In the genomic region with DNA sequence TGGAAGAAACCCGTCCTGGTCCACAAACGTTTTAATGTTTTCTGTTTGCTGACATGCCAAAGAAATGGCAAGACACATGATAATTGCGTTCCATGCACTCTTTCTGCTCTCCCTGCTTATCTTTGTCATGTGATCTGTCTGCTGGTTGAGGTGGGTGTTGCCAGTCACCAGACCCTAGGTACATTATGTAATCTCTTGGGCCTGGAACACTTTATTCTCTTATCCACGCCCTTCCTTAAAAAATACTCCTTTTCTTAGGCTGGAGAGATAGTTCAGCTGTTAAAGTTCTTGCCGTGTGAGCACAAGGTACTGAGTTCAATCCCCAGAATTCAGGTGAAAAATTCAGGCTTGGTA, we compare ENCODE assay signal across 23 mouse cellular contexts.
DNase-seq lines count a peak whose midpoint lies in the region; ATAC-seq and TF ChIP-seq lines count a peak whose summit lies in the region.
"Had no signal": no experiment of that assay in that cellular context is flagged by ENCODE, and none has a peak within 500 bp of the region (broad histone marks: within the 10 kb centered on the region; RNA-seq: fewer than 3 reads in every experiment).

No protein-coding gene starts in this region.

- peaks cover 4% of the 10 kb centered on the region for H3K4me1 ChIP-seq in heart, adult 2 months (ENCODE audit: control insufficient read depth, insufficient read depth, low read length)
- 0 out of 2 replicates have a peak, but pooled peaks cover 5% of the 10 kb centered on the region for H3K4me1 ChIP-seq in liver, adult 2 months (ENCODE audit: control insufficient read depth, insufficient read depth, low read length)
- peaks cover 19% of the 10 kb centered on the region for H3K4me1 ChIP-seq in liver, postnatal 0 days (ENCODE audit: insufficient read depth)
- 0 out of 4 replicates have a peak, but pooled peaks cover 0 to 5% of the 10 kb centered on the region in 2 experiments for H3K4me1 ChIP-seq in MEL (ENCODE audit: control insufficient read depth in 1 of 2, insufficient read depth in 2 of 2, low read length in 2 of 2)
- H3K4me1 ChIP-seq in intestine, postnatal 0 days (replicated peaks; ENCODE audit: control insufficient read depth, insufficient read depth, low read length): peaks cover 12% of the 10 kb centered on the region
- H3K4me1 ChIP-seq: forebrain, embryonic 15.5 days; midbrain, embryonic 15.5 days; stomach, embryonic 15.5 days had no signal

- no peak for TF ChIP-seq EP300 in heart, adult 2 months (IDR thresholded peaks at IDR 0.05; ENCODE audit: insufficient read depth, low read depth, low read length)
- TF ChIP-seq EP300 in liver, postnatal 0 days (IDR thresholded peaks at IDR 0.05; ENCODE audit: low read depth): no peak
- no peak for TF ChIP-seq EP300 in MEL (IDR thresholded peaks at IDR 0.05; ENCODE audit: low read depth in 1 of 2, low read length in 2 of 2)

- H3K9ac ChIP-seq in heart, adult 2 months (ENCODE audit: low read depth, low read length): no peak overlapping the region
- no peak overlapping the region for H3K9ac ChIP-seq in liver, adult 2 months (ENCODE audit: low read depth, low read length)
- no peak overlapping the region for H3K9ac ChIP-seq in liver, postnatal 0 days (replicated peaks)
- H3K9ac ChIP-seq in MEL (ENCODE audit: control insufficient read depth, low read depth, low read length, poor library complexity, severe bottlenecking): no peak overlapping the region
- H3K9ac ChIP-seq in intestine, postnatal 0 days (ENCODE audit: low read depth, low read length): no peak overlapping the region
- H3K9ac ChIP-seq: forebrain, embryonic 15.5 days; heart, embryonic 15.5 days; liver, embryonic 13.5 days; lung, embryonic 14.5 days; midbrain, embryonic 15.5 days; neural tube, embryonic 15.5 days; stomach, embryonic 15.5 days had no signal

- no peaks in the 10 kb centered on the region for H3K36me3 ChIP-seq in heart, adult 2 months (ENCODE audit: control insufficient read depth, insufficient read depth, low read length)
- H3K36me3 ChIP-seq in liver, adult 2 months (ENCODE audit: control insufficient read depth, insufficient read depth, low read length): no peaks in the 10 kb centered on the region
- H3K36me3 ChIP-seq in liver, postnatal 0 days (replicated peaks; ENCODE audit: insufficient read depth, low read length): no peaks in the 10 kb centered on the region
- H3K36me3 ChIP-seq in MEL (ENCODE audit: control insufficient read depth in 1 of 2, insufficient read depth in 2 of 2, low read length in 2 of 2): no peaks in the 10 kb centered on the region
- no peaks in the 10 kb centered on the region for H3K36me3 ChIP-seq in intestine, postnatal 0 days (ENCODE audit: control insufficient read depth, insufficient read depth)
- H3K36me3 ChIP-seq: forebrain, embryonic 15.5 days; heart, embryonic 10.5 days; heart, embryonic 15.5 days; liver, embryonic 13.5 days; midbrain, embryonic 15.5 days; neural tube, embryonic 15.5 days; stomach, embryonic 15.5 days had no signal

- no peak overlapping the region for H3K4me2 ChIP-seq in liver, postnatal 0 days (ENCODE audit: low read depth, low read length)
- 0 out of 2 replicates have a peak overlapping the region, but pooled peaks have one; percentile 35 for H3K4me2 ChIP-seq in intestine, postnatal 0 days (replicated peaks; ENCODE audit: low read depth)
- H3K4me2 ChIP-seq: forebrain, embryonic 15.5 days; heart, embryonic 15.5 days; liver, embryonic 13.5 days; lung, embryonic 14.5 days; midbrain, embryonic 15.5 days; neural tube, embryonic 15.5 days; stomach, embryonic 15.5 days had no signal

- no peak for TF ChIP-seq RAD21 in MEL (IDR thresholded peaks at IDR 0.05; ENCODE audit: low read depth, low read length)

- H3K4me3 ChIP-seq in heart, adult 2 months: no peak overlapping the region
- H3K4me3 ChIP-seq in liver, adult 2 months (ENCODE audit: insufficient read depth, low read depth, low read length): no peak overlapping the region
- no peak overlapping the region for H3K4me3 ChIP-seq in liver, postnatal 0 days (ENCODE audit: low read depth, low read length)
- H3K4me3 ChIP-seq in MEL (ENCODE audit: control insufficient read depth in 1 of 2, insufficient read depth in 1 of 2, low read depth in 2 of 2, low read length in 2 of 2): no peak overlapping the region
- H3K4me3 ChIP-seq in intestine, postnatal 0 days (ENCODE audit: low read depth, low read length): no peak overlapping the region
- H3K4me3 ChIP-seq: forebrain, embryonic 15.5 days; heart, embryonic 10.5 days; heart, embryonic 15.5 days; liver, embryonic 13.5 days; midbrain, embryonic 15.5 days; neural tube, embryonic 15.5 days; stomach, embryonic 15.5 days had no signal

- H3K27me3 ChIP-seq in heart, adult 2 months (ENCODE audit: control insufficient read depth, insufficient read depth, low read length): no peaks in the 10 kb centered on the region
- no peaks in the 10 kb centered on the region for H3K27me3 ChIP-seq in liver, adult 2 months (ENCODE audit: control insufficient read depth, insufficient read depth, low read length)
- H3K27me3 ChIP-seq in liver, postnatal 0 days (ENCODE audit: insufficient read depth, low read length): no peaks in the 10 kb centered on the region
- peaks cover 2 to 4% of the 10 kb centered on the region in 2 experiments; a peak in 2 of 4 replicates for H3K27me3 ChIP-seq in MEL (ENCODE audit: control insufficient read depth in 1 of 2, insufficient read depth in 2 of 2, low read length in 2 of 2)
- no peaks in the 10 kb centered on the region for H3K27me3 ChIP-seq in intestine, postnatal 0 days (replicated peaks; ENCODE audit: control insufficient read depth, insufficient read depth, low read length)
- H3K27me3 ChIP-seq: forebrain, embryonic 15.5 days; heart, embryonic 15.5 days; liver, embryonic 13.5 days; midbrain, embryonic 15.5 days; neural tube, embryonic 15.5 days; stomach, embryonic 15.5 days had no signal

- TF ChIP-seq POLR2A in heart, adult 2 months (IDR thresholded peaks at IDR 0.05; ENCODE audit: insufficient read depth, low read depth, low read length): no peak
- TF ChIP-seq POLR2A in liver, adult 2 months (IDR thresholded peaks at IDR 0.05; ENCODE audit: extremely low read depth, insufficient read depth, low read length): no peak
- TF ChIP-seq POLR2A in MEL (IDR thresholded peaks at IDR 0.05; ENCODE audit: control insufficient read depth in 1 of 2, insufficient read depth in 1 of 2, low read depth in 1 of 2, low read length in 2 of 2, poor library complexity in 1 of 2): no peak

- DNase-seq in heart, adult 2 months: no peak
- no peak for DNase-seq in heart, adult 11 months
- no peak for DNase-seq in liver, adult 2 months (ENCODE audit: extremely low read depth, low read depth, low spot score)
- DNase-seq in liver, postnatal 0 days: no peak
- DNase-seq in MEL (ENCODE audit: low read depth, low spot score): peak; percentile 8
- DNase-seq in frontal cortex, postnatal 10 days (ENCODE audit: low spot score in 2 of 2): no peak
- DNase-seq: adrenal gland, postnatal 25 days; cerebellum, adult 2 months; cerebellum, postnatal 25 days; left cerebral cortex, postnatal 4 days; liver, embryonic 13.5 days; lung, embryonic 14.5 days; retina, postnatal 1 day; right cerebral cortex, postnatal 14 days had no signal

- peak overlapping the region; percentile 36; the same call in 1 of the 2 replicates for H3K27ac ChIP-seq in heart, adult 2 months
- H3K27ac ChIP-seq in liver, adult 2 months (replicated peaks; ENCODE audit: insufficient read depth, low read depth, low read length): peak overlapping the region; percentile 49
- no peak overlapping the region for H3K27ac ChIP-seq in liver, postnatal 0 days (ENCODE audit: low read depth)
- no peak overlapping the region for H3K27ac ChIP-seq in MEL (ENCODE audit: control insufficient read depth, low read depth, low read length)
- H3K27ac ChIP-seq in intestine, postnatal 0 days (ENCODE audit: low read depth, low read length): peak overlapping the region; percentile 83
- H3K27ac ChIP-seq: forebrain, embryonic 15.5 days; heart, embryonic 10.5 days; heart, embryonic 15.5 days; liver, embryonic 13.5 days; midbrain, embryonic 15.5 days; neural tube, embryonic 15.5 days; stomach, embryonic 15.5 days had no signal

- intact Hi-C loops in heart, adult 2 months (cut with DNase I): no loop called here

- WGBS in heart, adult 2 months: 55% methylated on average over 5 of the region's 5 CpGs
- 71% methylated on average over 5 of the region's 5 CpGs for WGBS in liver, adult 2 months
- WGBS in liver, postnatal 0 days (ENCODE audit: insufficient replicate concordance): 57% methylated on average over 5 of the region's 5 CpGs
- WGBS in intestine, postnatal 0 days: 36% methylated on average over 5 of the region's 5 CpGs

- no peak for ATAC-seq in liver, postnatal 0 days
- peak; percentile 66 for ATAC-seq in intestine, postnatal 0 days
- ATAC-seq: CD4-positive, CD25-positive, alpha-beta regulatory T cell, adult 4 months; forebrain, embryonic 15.5 days; hindbrain, embryonic 16.5 days; midbrain, embryonic 15.5 days had no signal

- no peaks in the 10 kb centered on the region for H3K9me3 ChIP-seq in liver, postnatal 0 days (ENCODE audit: low read length)
- H3K9me3 ChIP-seq in MEL (replicated peaks; ENCODE audit: insufficient read depth, low read length): no peaks in the 10 kb centered on the region
- no peaks in the 10 kb centered on the region for H3K9me3 ChIP-seq in intestine, postnatal 0 days (ENCODE audit: control insufficient read depth)
- H3K9me3 ChIP-seq: forebrain, embryonic 15.5 days; heart, embryonic 10.5 days; heart, embryonic 15.5 days; liver, embryonic 13.5 days; midbrain, embryonic 15.5 days; neural tube, embryonic 15.5 days; stomach, embryonic 15.5 days had no signal

- no peaks in the 10 kb centered on the region for H3K79me2 ChIP-seq in heart, adult 2 months (replicated peaks; ENCODE audit: control insufficient read depth, insufficient read depth, low read length)
- no peaks in the 10 kb centered on the region for H3K79me2 ChIP-seq in liver, adult 2 months (ENCODE audit: control insufficient read depth, insufficient read depth, low read length)
- no peaks in the 10 kb centered on the region for H3K79me2 ChIP-seq in MEL (ENCODE audit: control insufficient read depth, insufficient read depth, low read length, poor library complexity)

- TF ChIP-seq CTCF in heart, adult 2 months (IDR thresholded peaks at IDR 0.05): no peak
- no peak for TF ChIP-seq CTCF in liver, adult 2 months (IDR thresholded peaks at IDR 0.05; ENCODE audit: low read depth, low read length)
- TF ChIP-seq CTCF in liver, postnatal 0 days (IDR thresholded peaks at IDR 0.05; ENCODE audit: low read depth): no peak
- no peak for TF ChIP-seq CTCF in MEL (IDR thresholded peaks at IDR 0.05 in 2 of 3, conservative IDR thresholded peaks at IDR 0.05 in 1 of 3; ENCODE audit: control insufficient read depth in 1 of 3, insufficient read depth in 1 of 3, low read depth in 2 of 3, low read length in 3 of 3, poor library complexity in 1 of 3, severe bottlenecking in 1 of 3)
- TF ChIP-seq CTCF in intestine, postnatal 0 days (IDR thresholded peaks at IDR 0.05; ENCODE audit: low read depth): no peak

TF ChIP-seq in MEL, 35 proteins besides CTCF, POLR2A, EP300 and RAD21 (continues in another document):
- TF ChIP-seq ZC3H11A (IDR thresholded peaks at IDR 0.05; ENCODE audit: low read depth, low read length) (no peak), GABPA (IDR thresholded peaks at IDR 0.05; ENCODE audit: low read depth, low read length) (no peak), USF1 (IDR thresholded peaks at IDR 0.05; ENCODE audit: low read depth, low read length) (peak; percentile 64; the same call in 1 of the 2 replicates)

Comparison
In these comparisons a context has a peak if more than half of its experiments do, and no peak if none do; other contexts are left out.
1. H3K27ac ChIP-seq: peak in heart, adult 2 months (single experiment), liver, adult 2 months (single experiment) and intestine, postnatal 0 days (single experiment); none in liver, postnatal 0 days (single experiment) and MEL (single experiment).